Mouse (Mus musculus) cerebellum, adult 2 months (tissue): ENCODE results near the gene Tas1r2. TPM values are rescaled to one million over a fixed set of nuclear protein-coding genes. Genes with fewer than 3 reads are reported as not detected.
A peak's percentile ranks its signal among the peaks of the same experiment; 100 is the strongest.

ENCODE experiments used
- DNase-seq, 2 experiments: peaks; one replicate each; pipeline ENCODE4 v3.0.0; 2021
- H3K27ac ChIP-seq: fragments of 200-500 bp; 2 replicates; pipeline ENCODE4 v1.5.1; 2012; ENCODE audit warnings: low read length, control low read depth, inconsistent platforms; ENCODE audit not compliant: insufficient read depth
- H3K27me3 ChIP-seq: fragments of 200-500 bp; 2 replicates; pipeline ENCODE4 v1.6.1; 2012; ENCODE audit warnings: inconsistent platforms, mild to moderate bottlenecking, low read length, moderate library complexity; ENCODE audit not compliant: control insufficient read depth, insufficient read depth
- H3K4me1 ChIP-seq: fragments of 200-500 bp; 2 replicates; pipeline ENCODE4 v1.6.1; 2011; ENCODE audit warnings: low read length; ENCODE audit not compliant: control insufficient read depth, insufficient read depth
- H3K4me3 ChIP-seq: fragments of 200-500 bp; replicated peaks from 2 replicates; pipeline ENCODE3; 2011; ENCODE audit warnings: mild to moderate bottlenecking, low read depth, low read length, control low read depth; ENCODE audit not compliant: insufficient read depth
- CTCF ChIP-seq: fragments of 200-500 bp; IDR thresholded peaks from 2 replicates; pipeline ENCODE4 v1.5.1; 2011; ENCODE audit warnings: low read depth, mild to moderate bottlenecking, control low read depth, low read length, moderate library complexity, borderline replicate concordance; ENCODE audit not compliant: insufficient read depth
- POLR2A ChIP-seq: fragments of 200-500 bp; IDR thresholded peaks from 2 replicates; pipeline ENCODE4 v1.6.1; 2011; ENCODE audit warnings: low read length, control low read depth, borderline replicate concordance; ENCODE audit not compliant: insufficient read depth
- WGBS: fragments of 180-500 bp; shearing (Covaris S2); methylation state at CpG from one replicate; pipeline ENCODE4 v1.1.7; 2018; 5-methylcytosine and 5-hydroxymethylcytosine counted together
- polyA plus RNA-seq: library from polyadenylated mRNA; depleted of rRNA; stranded (reverse); fragments of >200 nt; gene quantifications from 2 replicates; pipeline ENCODE4 v1.2.3, GENCODE M21; 2012

Tas1r2 gene
- polyA plus RNA-seq, 1 experiment: not detected

DNA sequence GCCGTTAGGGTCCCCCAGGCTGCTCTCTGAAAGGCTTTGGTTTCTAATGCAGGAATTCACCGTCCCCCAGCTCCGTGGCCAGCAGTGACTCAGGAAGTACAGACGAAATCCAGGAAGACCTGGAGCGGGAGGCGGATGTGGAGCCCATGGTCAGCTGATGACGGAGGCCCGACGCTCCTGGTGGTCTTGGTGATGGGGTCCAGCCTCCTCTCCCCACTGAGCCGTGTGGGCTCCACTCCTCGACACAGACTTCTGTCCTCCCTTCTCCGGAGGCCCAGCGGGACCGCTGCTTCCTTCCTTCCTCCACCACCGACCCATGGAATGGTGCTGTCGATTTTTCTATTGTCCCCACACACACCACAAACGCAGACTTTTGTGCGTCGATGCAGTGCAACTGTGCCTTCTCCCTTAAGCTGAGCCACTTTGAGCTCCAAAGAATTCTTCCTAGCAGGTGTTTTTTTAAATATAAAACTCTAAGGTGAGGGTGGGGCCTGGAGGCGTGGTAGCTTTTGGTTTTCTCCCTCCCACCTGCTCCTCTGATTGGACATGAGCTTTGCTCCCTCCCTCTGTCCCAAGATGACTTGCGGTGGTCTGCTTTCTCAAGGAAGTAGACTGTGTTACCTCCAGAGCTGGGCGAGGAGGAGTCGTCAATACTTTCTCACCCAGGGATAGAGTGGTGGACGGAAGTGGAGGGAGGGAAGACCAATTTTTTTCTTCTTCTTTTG lies 36.9 kb upstream of the Tas1r2 start:
- no peak overlapping the region for H3K4me3 ChIP-seq
- no peak for TF ChIP-seq POLR2A
- TF ChIP-seq CTCF: no peak
- 42% methylated on average over 24 of the region's 24 CpGs for WGBS
- no peaks in the 10 kb centered on the region for H3K27me3 ChIP-seq
- DNase-seq: no peak
- peaks cover 2% of the 10 kb centered on the region; the same call in 1 of the 2 replicates for H3K4me1 ChIP-seq
- H3K27ac ChIP-seq: no peak overlapping the region

- H3K4me3 ChIP-seq: no peak overlapping the region
- no peak for DNase-seq
- H3K27ac ChIP-seq: no peak overlapping the region
- H3K27me3 ChIP-seq: no peaks in the 10 kb centered on the region
- WGBS: 49% methylated on average over 3 of the region's 3 CpGs
- H3K4me1 ChIP-seq: no peaks in the 10 kb centered on the region; the same call in 1 of the 2 replicates
- TF ChIP-seq POLR2A: no peak
- TF ChIP-seq CTCF: no peak
These were observed 36.4 kb upstream of the Tas1r2 start for GRCm38 (mm10) chr4:139617001-139617364.

DNA sequence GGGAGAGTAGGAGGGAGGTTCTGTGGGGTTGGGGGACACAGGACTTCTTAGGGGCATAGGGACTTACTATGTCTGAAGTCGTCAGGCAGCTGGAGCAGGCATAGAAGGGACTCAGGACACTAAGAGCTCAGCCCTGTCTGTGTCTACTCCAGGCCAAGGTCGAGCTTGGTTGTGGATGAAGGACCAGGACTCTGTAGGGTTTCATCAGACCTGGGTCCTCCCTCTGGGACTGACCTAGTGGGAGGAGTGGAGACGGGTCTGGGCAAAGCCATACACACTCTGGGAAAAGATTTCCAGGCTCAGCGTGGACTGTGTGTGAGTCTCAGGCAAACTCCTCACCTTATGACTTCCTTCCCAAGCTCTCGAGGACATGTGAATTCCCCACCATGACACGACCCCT lies 33.6 kb upstream of the Tas1r2 start:
- no peak for DNase-seq
- TF ChIP-seq CTCF (no peak), POLR2A (no peak)
- H3K4me1 ChIP-seq: peaks cover 6% of the 10 kb centered on the region
- H3K27me3 ChIP-seq: no peaks in the 10 kb centered on the region
- H3K4me3 ChIP-seq: no peak overlapping the region
- whole genome bisulfite sequencing: 77% methylated on average over 6 of the region's 6 CpGs
- H3K27ac ChIP-seq: no peak overlapping the region

GRCm38 (mm10) chr4:139622373-139623282 lies 30.7 kb upstream of the Tas1r2 start, which contains the start of gene Aldh4a1:
Gene Aldh4a1 (plus strand): TSS chr4:139622866.
- Histone ChIP-seq H3K4me1 (peaks cover 6% of the 10 kb centered on the region), H3K27me3 (no peaks in the 10 kb centered on the region), H3K27ac (peak within 1 kb of the TSS; percentile 94), H3K4me3 (peak within 1 kb of the TSS; percentile 84)
- TF ChIP-seq CTCF (no peak), POLR2A (peak; percentile 91)
- peak; percentile 91 to 97 for DNase-seq
- whole genome bisulfite sequencing: under 1% methylated on average over 35 of the region's 38 CpGs

- H3K27me3 ChIP-seq: no peaks in the 10 kb centered on the region
- DNase-seq: no peak
- TF ChIP-seq CTCF (no peak), POLR2A (no peak)
- peaks cover 6% of the 10 kb centered on the region for H3K4me1 ChIP-seq
- 0 out of 2 replicates have a peak overlapping the region, but pooled peaks have one; percentile 94 for H3K27ac ChIP-seq
- 17% methylated on average over 21 of the region's 21 CpGs for WGBS
- H3K4me3 ChIP-seq: peak overlapping the region; percentile 72
These were observed 29.8 kb upstream of the Tas1r2 start for GRCm38 (mm10) chr4:139623434-139624115.

GRCm38 (mm10) chr4:139624116-139624489 lies 29.2 kb upstream of the Tas1r2 start:
- DNase-seq: no peak
- 57% methylated on average over 5 of the region's 5 CpGs for WGBS
- H3K27ac ChIP-seq: no peak overlapping the region
- H3K27me3 ChIP-seq: no peaks in the 10 kb centered on the region
- H3K4me1 ChIP-seq: peaks cover 6% of the 10 kb centered on the region
- no peak for TF ChIP-seq CTCF
- TF ChIP-seq POLR2A: no peak
- H3K4me3 ChIP-seq: peak overlapping the region; percentile 72

GRCm38 (mm10) chr4:139624706-139625105 lies 28.6 kb upstream of the Tas1r2 start:
- Histone ChIP-seq H3K4me3 (no peak overlapping the region), H3K4me1 (peaks cover 6% of the 10 kb centered on the region), H3K27ac (no peak overlapping the region), H3K27me3 (no peaks in the 10 kb centered on the region)
- TF ChIP-seq POLR2A: no peak
- no peak for TF ChIP-seq CTCF
- DNase-seq: no peak
- WGBS: 31% methylated on average over 10 of the region's 10 CpGs

DNA sequence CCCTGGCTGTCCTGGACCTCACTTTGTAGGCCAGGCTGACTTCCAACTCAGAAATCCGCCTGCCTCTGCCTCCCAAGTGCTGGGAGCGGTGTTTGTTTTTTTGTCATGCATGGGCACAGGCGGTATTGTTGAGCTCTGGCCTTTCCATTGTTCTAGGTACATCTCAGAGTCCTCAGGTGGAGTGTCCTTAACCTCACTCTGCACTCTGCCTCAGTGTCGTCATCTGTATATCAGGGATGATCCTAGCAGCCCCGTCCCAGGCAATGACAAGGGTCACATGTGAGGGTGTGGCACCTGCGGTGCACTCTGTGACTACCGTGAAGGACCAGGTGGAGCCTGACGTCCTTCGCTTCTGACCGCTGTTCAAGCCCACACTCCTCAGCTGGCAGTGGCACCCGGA lies 26.0 kb upstream of the Tas1r2 start:
- Histone ChIP-seq H3K4me3 (no peak overlapping the region), H3K27me3 (no peaks in the 10 kb centered on the region), H3K4me1 (peaks cover 11% of the 10 kb centered on the region), H3K27ac (no peak overlapping the region)
- 93% methylated on average over 11 of the region's 11 CpGs for WGBS
- DNase-seq: no peak
- TF ChIP-seq POLR2A (no peak), CTCF (no peak)
